In genomic region chr4:52946665-52947064, GRCm38 (mm10) we compare ENCODE assay signal across 24 mouse cellular contexts. TPM values are rescaled to one million over a fixed set of nuclear protein-coding genes. Genes with fewer than 3 reads are reported as not detected.
DNase-seq lines count a peak whose midpoint lies in the region; ATAC-seq and TF ChIP-seq lines count a peak whose summit lies in the region.
"Had no signal": no experiment of that assay in that cellular context is flagged by ENCODE, and none has a peak within 500 bp of the region (broad histone marks: within the 10 kb centered on the region; RNA-seq: fewer than 3 reads in every experiment).

No protein-coding gene starts in this region.

- 0 out of 2 replicates have a peak, but pooled peaks cover 5% of the 10 kb centered on the region for H3K4me1 ChIP-seq in kidney, embryonic 14.5 days (ENCODE audit: control insufficient read depth, insufficient read depth, low read length)
- no peaks in the 10 kb centered on the region for H3K4me1 ChIP-seq in kidney, adult 2 months (ENCODE audit: control insufficient read depth, insufficient read depth, low read length)
- no peaks in the 10 kb centered on the region for H3K4me1 ChIP-seq in kidney, embryonic 15.5 days
- no peaks in the 10 kb centered on the region for H3K4me1 ChIP-seq in kidney, embryonic 16.5 days (ENCODE audit: insufficient read depth, low read length)
- no peaks in the 10 kb centered on the region for H3K4me1 ChIP-seq in kidney, postnatal 0 days (replicated peaks; ENCODE audit: insufficient read depth, low read length)

- no peak for TF ChIP-seq POLR2A in kidney, adult 2 months (IDR thresholded peaks at IDR 0.05; ENCODE audit: low read depth, low read length)

- H3K4me3 ChIP-seq in kidney, embryonic 14.5 days (ENCODE audit: low read length): no peak overlapping the region
- H3K4me3 ChIP-seq in kidney, adult 2 months (ENCODE audit: insufficient read depth, low read depth, low read length): no peak overlapping the region
- H3K4me3 ChIP-seq in kidney, embryonic 15.5 days (replicated peaks): no peak overlapping the region
- H3K4me3 ChIP-seq in kidney, embryonic 16.5 days (ENCODE audit: low read length): no peak overlapping the region
- no peak overlapping the region for H3K4me3 ChIP-seq in kidney, postnatal 0 days (replicated peaks; ENCODE audit: low read depth, low read length)

- no peak overlapping the region for H3K4me2 ChIP-seq in kidney, embryonic 14.5 days (replicated peaks; ENCODE audit: low read depth, low read length)
- H3K4me2 ChIP-seq in kidney, embryonic 15.5 days: no peak overlapping the region
- H3K4me2 ChIP-seq in kidney, embryonic 16.5 days (replicated peaks; ENCODE audit: low read depth, low read length): no peak overlapping the region
- H3K4me2 ChIP-seq in kidney, postnatal 0 days (ENCODE audit: low read length): no peak overlapping the region

- no peaks in the 10 kb centered on the region for H3K27me3 ChIP-seq in kidney, embryonic 14.5 days (ENCODE audit: control insufficient read depth, insufficient read depth, low read length)
- no peaks in the 10 kb centered on the region for H3K27me3 ChIP-seq in kidney, adult 2 months (replicated peaks; ENCODE audit: control insufficient read depth, insufficient read depth, low read length)
- H3K27me3 ChIP-seq in kidney, embryonic 15.5 days: no peaks in the 10 kb centered on the region
- H3K27me3 ChIP-seq in kidney, embryonic 16.5 days (ENCODE audit: insufficient read depth, low read length): no peaks in the 10 kb centered on the region
- no peaks in the 10 kb centered on the region for H3K27me3 ChIP-seq in kidney, postnatal 0 days (ENCODE audit: insufficient read depth, low read length)
- H3K27me3 ChIP-seq: CH12.LX had no signal

- ATAC-seq in kidney, embryonic 14.5 days (ENCODE audit: low FRiP score, low TSS enrichment): peak; percentile 95
- ATAC-seq in kidney, embryonic 15.5 days (replicated peaks; ENCODE audit: low FRiP score): peak; percentile 94
- peak; percentile 83 for ATAC-seq in kidney, embryonic 16.5 days (ENCODE audit: low FRiP score, low TSS enrichment)
- peak; percentile 72 for ATAC-seq in kidney, postnatal 0 days (replicated peaks; ENCODE audit: low FRiP score, low read depth)
- ATAC-seq: activated CD4-positive, CD25-positive, alpha-beta regulatory T cell, adult 4 months; CD4-positive, CD25-positive, alpha-beta regulatory T cell, adult 4 months; Patski had no signal

- H3K36me3 ChIP-seq in kidney, embryonic 14.5 days (ENCODE audit: control insufficient read depth, insufficient read depth, low read length): no peaks in the 10 kb centered on the region
- no peaks in the 10 kb centered on the region for H3K36me3 ChIP-seq in kidney, adult 2 months (ENCODE audit: control insufficient read depth, insufficient read depth, low read length)
- no peaks in the 10 kb centered on the region for H3K36me3 ChIP-seq in kidney, embryonic 15.5 days
- no peaks in the 10 kb centered on the region for H3K36me3 ChIP-seq in kidney, embryonic 16.5 days (ENCODE audit: insufficient read depth, low read length)
- no peaks in the 10 kb centered on the region for H3K36me3 ChIP-seq in kidney, postnatal 0 days (ENCODE audit: insufficient read depth, low read length)
- H3K36me3 ChIP-seq: G1E had no signal

- no peak for DNase-seq in kidney, adult 2 months
- DNase-seq in kidney, postnatal 10 days: no peak
- no peak for DNase-seq in kidney, postnatal 25 days
- peak; percentile 36 for DNase-seq in kidney, postnatal 0 days (ENCODE audit: low spot score)
- DNase-seq in kidney, postnatal 4 days: no peak
- DNase-seq: adrenal gland, adult 2 months; adrenal gland, adult 8-10 months; adrenal gland, postnatal 10 days; adrenal gland, postnatal 14 days; adrenal gland, postnatal 25 days; adrenal gland, postnatal 36 days; B cell, adult 2 months; cerebellum, adult 11 months; cerebellum, adult 11-12 months had no signal

- no peaks in the 10 kb centered on the region for H3K9me3 ChIP-seq in kidney, embryonic 14.5 days (ENCODE audit: control insufficient read depth, low read length)
- H3K9me3 ChIP-seq in kidney, embryonic 15.5 days (replicated peaks): no peaks in the 10 kb centered on the region
- no peaks in the 10 kb centered on the region for H3K9me3 ChIP-seq in kidney, embryonic 16.5 days (ENCODE audit: low read length)
- no peaks in the 10 kb centered on the region for H3K9me3 ChIP-seq in kidney, postnatal 0 days (replicated peaks; ENCODE audit: low read length)
- H3K9me3 ChIP-seq: G1E had no signal

- TF ChIP-seq CTCF in kidney, adult 2 months (conservative IDR thresholded peaks at IDR 0.05; ENCODE audit: insufficient read depth, insufficient read length, low read depth, low read length): no peak
- no peak for TF ChIP-seq CTCF in kidney, postnatal 0 days (IDR thresholded peaks at IDR 0.05; ENCODE audit: low read depth)

- H3K9ac ChIP-seq in kidney, embryonic 14.5 days (ENCODE audit: low read depth, low read length): no peak overlapping the region
- H3K9ac ChIP-seq in kidney, embryonic 15.5 days: no peak overlapping the region
- no peak overlapping the region for H3K9ac ChIP-seq in kidney, embryonic 16.5 days (replicated peaks; ENCODE audit: low read length)
- H3K9ac ChIP-seq in kidney, postnatal 0 days (ENCODE audit: low read depth, low read length): no peak overlapping the region

- no peak overlapping the region for H3K27ac ChIP-seq in kidney, embryonic 14.5 days (ENCODE audit: low read depth, low read length)
- H3K27ac ChIP-seq in kidney, adult 2 months (ENCODE audit: insufficient read depth, low read depth, low read length): no peak overlapping the region
- H3K27ac ChIP-seq in kidney, embryonic 15.5 days: no peak overlapping the region
- no peak overlapping the region for H3K27ac ChIP-seq in kidney, embryonic 16.5 days (ENCODE audit: low read length)
- no peak overlapping the region for H3K27ac ChIP-seq in kidney, postnatal 0 days

RNA-seq across cellular contexts. Expression of gene Olfr270, which starts 17.7 kb away (rescaled TPM):
- polyA plus RNA-seq in kidney, embryonic 14.5 days (2014; fragmentation: Nextera tagmentation; extraction: Ambion mirVana): not detected in 2 replicates
- not detected in 2 replicates for polyA plus RNA-seq in kidney, adult 2 months (2012; rRNA removed)
- polyA plus RNA-seq in kidney, embryonic 15.5 days (2015; fragmentation: Nextera tagmentation; extraction: Ambion mirVana): not detected in 2 replicates
- not detected in 2 replicates for polyA plus RNA-seq in kidney, embryonic 16.5 days (2015; fragmentation: Nextera tagmentation; extraction: Ambion mirVana)
- not detected in 2 replicates for polyA plus RNA-seq in kidney, postnatal 0 days (2015; fragmentation: Nextera tagmentation; extraction: Ambion mirVana)
- polyA plus RNA-seq: activated CD4-positive, CD25-positive, alpha-beta regulatory T cell, adult 4 months; adrenal gland, adult 2 months; brain, embryonic 14.5 days; C2C12; CD4-positive, CD25-positive, alpha-beta regulatory T cell, adult 4 months; G1E; Patski had no signal

RNA-seq across cellular contexts. Expression of gene Olfr272, which starts 27.7 kb away (rescaled TPM):
- polyA plus RNA-seq in kidney, embryonic 14.5 days (2014; fragmentation: Nextera tagmentation; extraction: Ambion mirVana): not detected in 2 replicates
- polyA plus RNA-seq in kidney, adult 2 months (2012; rRNA removed): not detected in 2 replicates
- not detected in 2 replicates for polyA plus RNA-seq in kidney, embryonic 15.5 days (2015; fragmentation: Nextera tagmentation; extraction: Ambion mirVana)
- not detected in 2 replicates for polyA plus RNA-seq in kidney, embryonic 16.5 days (2015; fragmentation: Nextera tagmentation; extraction: Ambion mirVana)
- polyA plus RNA-seq in kidney, postnatal 0 days (2015; fragmentation: Nextera tagmentation; extraction: Ambion mirVana): not detected in 2 replicates
- polyA plus RNA-seq: activated CD4-positive, CD25-positive, alpha-beta regulatory T cell, adult 4 months; adrenal gland, adult 2 months; C2C12; CD4-positive, CD25-positive, alpha-beta regulatory T cell, adult 4 months; G1E; Patski had no signal

RNA-seq across cellular contexts. Expression of gene Nipsnap3a, which starts 42.4 kb away (rescaled TPM):
- 0.17 TPM in 1 of 2 replicates, not detected in the other for polyA plus RNA-seq in kidney, embryonic 14.5 days (2014; fragmentation: Nextera tagmentation; extraction: Ambion mirVana)
- not detected in 2 replicates for polyA plus RNA-seq in kidney, adult 2 months (2012; rRNA removed)
- not detected in 2 replicates for polyA plus RNA-seq in kidney, embryonic 15.5 days (2015; fragmentation: Nextera tagmentation; extraction: Ambion mirVana)
- 0.37 TPM in 1 of 2 replicates, not detected in the other for polyA plus RNA-seq in kidney, embryonic 16.5 days (2015; fragmentation: Nextera tagmentation; extraction: Ambion mirVana)
- polyA plus RNA-seq in kidney, postnatal 0 days (2015; fragmentation: Nextera tagmentation; extraction: Ambion mirVana): 0.11 TPM in 1 of 2 replicates, not detected in the other
- polyA plus RNA-seq: activated CD4-positive, CD25-positive, alpha-beta regulatory T cell, adult 4 months; adrenal gland, adult 2 months; brain, embryonic 14.5 days; C2C12; G1E; Patski had no signal
